Mouse (Mus musculus): ENCODE results near the gene Dll1.

Dll1 gene

GRCm38 (mm10) chr17:15376494-15377181 lies at the start of gene Dll1:
Gene Dll1, minus strand, starts transcription at chr17:15376872.
- no peak for DNase-seq (ENCODE audit: low spot score)

- no peak for DNase-seq (ENCODE audit: low spot score)
These were observed 49.3 kb upstream of the Dll1 start for GRCm38 (mm10) chr17:15425931-15426330.

DNA sequence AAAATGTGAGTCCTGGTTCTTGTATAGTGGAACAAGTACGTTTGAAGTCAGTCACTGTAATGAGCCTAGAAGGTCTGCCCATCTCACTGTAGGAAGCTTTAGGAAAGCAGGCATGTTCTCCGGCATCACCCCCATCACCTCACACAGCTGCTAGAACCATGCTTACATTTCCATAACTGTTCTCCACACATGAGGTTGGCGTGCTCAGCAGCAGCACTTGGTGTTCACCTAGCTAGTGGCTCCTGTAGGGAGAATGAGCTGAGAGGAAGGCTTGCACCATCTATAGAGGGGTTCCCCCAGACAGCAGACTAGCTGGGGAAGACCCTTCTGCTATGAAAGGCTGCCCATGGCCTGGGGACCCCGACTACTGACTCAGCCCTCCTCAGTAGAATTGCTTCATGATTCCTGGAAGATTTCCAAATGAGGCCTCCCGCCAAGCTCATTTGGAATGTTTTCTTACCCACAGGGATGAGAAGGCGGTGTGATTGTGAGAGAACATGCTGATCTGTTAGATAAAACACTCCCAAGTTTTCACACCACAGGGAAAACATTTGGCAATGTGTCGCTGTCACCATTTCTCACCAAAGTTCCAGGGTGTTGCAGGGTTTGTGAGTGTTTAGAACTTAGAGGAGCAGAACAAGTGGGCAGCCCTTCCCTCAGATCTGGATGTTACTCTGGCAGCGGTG lies 46.6 kb upstream of the Dll1 start:
- no peak for DNase-seq (ENCODE audit: low spot score)

GRCm38 (mm10) chr17:15422666-15423065 lies 46.0 kb upstream of the Dll1 start:
- no peak for DNase-seq (ENCODE audit: low spot score)

- no peak for DNase-seq (ENCODE audit: low spot score)
These were observed 44.8 kb upstream of the Dll1 start for GRCm38 (mm10) chr17:15421446-15421845.

GRCm38 (mm10) chr17:15420021-15420603 lies 43.4 kb upstream of the Dll1 start:
- DNase-seq (ENCODE audit: low spot score): no peak

- DNase-seq (ENCODE audit: low spot score): no peak
These were observed 42.9 kb upstream of the Dll1 start for GRCm38 (mm10) chr17:15419534-15419933.

DNA sequence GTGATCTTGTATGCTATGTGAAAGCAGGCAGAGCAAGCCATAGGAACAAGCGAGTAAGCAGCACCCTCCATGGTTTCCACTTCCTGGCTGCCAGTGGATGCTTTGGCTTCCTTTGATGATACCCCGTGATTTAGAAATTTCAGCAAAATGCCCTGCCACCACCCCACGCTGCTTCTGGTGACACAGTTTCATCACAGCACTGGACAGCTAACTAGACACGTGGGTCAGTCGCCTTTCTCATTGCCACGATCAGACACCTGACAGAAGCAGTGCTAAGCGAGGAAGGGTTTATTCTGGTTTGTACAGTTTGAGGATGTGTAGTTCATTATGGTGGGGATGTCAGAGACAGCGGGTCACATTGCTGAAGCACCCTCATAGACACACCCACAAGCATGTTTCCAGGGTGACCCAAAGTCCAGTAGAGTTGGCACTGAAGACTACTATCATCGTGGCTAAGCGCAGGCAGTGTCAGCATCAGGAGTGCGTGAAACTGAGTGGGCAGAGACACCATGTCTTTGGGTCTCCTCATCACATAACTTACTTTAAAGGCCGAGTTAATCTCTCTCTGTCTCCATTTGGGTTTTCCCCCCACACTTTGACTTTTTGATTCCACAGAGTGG lies 40.0 kb upstream of the Dll1 start:
- DNase-seq (ENCODE audit: low spot score): no peak

GRCm38 (mm10) chr17:15410861-15411260 lies 34.2 kb upstream of the Dll1 start:
- DNase-seq (ENCODE audit: low spot score): no peak

- DNase-seq (ENCODE audit: low spot score): no peak
These were observed 32.6 kb upstream of the Dll1 start for GRCm38 (mm10) chr17:15409261-15409660.

- DNase-seq (ENCODE audit: low spot score): no peak
These were observed 29.9 kb upstream of the Dll1 start for GRCm38 (mm10) chr17:15406576-15406975.

- no peak for DNase-seq (ENCODE audit: low spot score)
These were observed 25.0 kb upstream of the Dll1 start for GRCm38 (mm10) chr17:15401716-15402115.

- peak; percentile 92 for DNase-seq (ENCODE audit: low spot score)
These were observed 19.5 kb upstream of the Dll1 start, which contains the start of gene Fam120b for GRCm38 (mm10) chr17:15395997-15396675. Gene Fam120b, plus strand, starts transcription at chr17:15396202.

DNA sequence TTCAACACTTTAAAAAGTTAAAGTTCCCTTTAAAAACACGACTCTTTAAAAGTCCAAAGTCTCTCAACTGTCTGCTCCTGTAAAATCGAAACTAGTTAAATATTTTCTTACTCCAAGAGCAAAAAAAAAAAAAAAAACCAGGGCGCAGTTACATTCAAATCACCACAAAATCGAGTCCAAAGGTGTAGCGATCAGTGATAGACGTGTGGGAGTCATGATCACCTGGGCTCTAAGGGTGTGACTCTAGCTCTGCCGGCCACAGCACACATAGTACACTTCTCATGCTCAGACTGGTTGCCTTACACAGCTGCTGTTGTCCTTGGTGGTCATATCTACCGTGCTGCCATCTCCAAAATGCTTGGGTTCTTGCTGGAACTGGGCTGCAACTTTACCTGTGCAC lies 12.7 kb upstream of the Dll1 start:
- peak; percentile 40 for DNase-seq (ENCODE audit: low spot score)

- no peak for DNase-seq (ENCODE audit: low spot score)
These were observed 12.2 kb upstream of the Dll1 start for GRCm38 (mm10) chr17:15388892-15389291.

- DNase-seq (ENCODE audit: low spot score): no peak
These were observed 6.7 kb upstream of the Dll1 start for GRCm38 (mm10) chr17:15383360-15383759.

DNA sequence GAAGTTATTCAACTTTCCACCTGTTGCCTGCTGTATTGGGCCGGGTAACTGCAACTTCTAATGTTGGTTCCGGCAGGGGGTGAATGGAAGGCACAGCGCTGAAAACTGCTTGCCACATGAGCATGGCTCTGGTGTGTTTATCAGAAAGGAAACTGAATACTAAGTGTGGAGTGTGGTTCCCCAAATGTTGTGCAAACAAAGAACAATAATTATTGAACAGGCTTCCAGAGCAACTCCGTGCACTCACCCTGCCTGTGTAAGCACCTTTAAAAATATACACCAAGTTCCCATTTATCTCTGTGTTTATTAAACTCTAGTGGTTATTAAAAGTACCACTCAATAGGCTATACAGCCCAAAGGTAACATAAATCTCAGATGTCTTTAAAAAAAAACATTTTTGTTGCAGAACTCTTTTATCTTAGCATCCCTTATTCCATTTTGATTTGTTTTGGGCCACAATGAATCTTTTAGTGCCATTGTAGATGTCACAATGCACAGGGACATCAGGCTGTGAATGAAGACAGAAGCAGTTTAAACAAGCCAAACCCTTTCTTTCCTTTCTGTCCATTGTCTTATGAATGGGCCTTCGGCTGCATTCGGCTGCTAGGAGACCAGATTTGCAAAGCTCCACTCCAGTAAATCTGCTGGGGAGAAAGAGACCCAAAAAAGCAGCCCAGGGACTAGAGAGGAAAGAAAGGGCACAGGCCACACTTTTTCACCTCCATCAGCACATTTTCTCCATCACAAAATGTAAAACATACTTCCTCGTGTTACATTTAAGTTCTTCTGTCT lies 5.4 kb upstream of the Dll1 start:
- DNase-seq (ENCODE audit: low spot score): no peak

DNA sequence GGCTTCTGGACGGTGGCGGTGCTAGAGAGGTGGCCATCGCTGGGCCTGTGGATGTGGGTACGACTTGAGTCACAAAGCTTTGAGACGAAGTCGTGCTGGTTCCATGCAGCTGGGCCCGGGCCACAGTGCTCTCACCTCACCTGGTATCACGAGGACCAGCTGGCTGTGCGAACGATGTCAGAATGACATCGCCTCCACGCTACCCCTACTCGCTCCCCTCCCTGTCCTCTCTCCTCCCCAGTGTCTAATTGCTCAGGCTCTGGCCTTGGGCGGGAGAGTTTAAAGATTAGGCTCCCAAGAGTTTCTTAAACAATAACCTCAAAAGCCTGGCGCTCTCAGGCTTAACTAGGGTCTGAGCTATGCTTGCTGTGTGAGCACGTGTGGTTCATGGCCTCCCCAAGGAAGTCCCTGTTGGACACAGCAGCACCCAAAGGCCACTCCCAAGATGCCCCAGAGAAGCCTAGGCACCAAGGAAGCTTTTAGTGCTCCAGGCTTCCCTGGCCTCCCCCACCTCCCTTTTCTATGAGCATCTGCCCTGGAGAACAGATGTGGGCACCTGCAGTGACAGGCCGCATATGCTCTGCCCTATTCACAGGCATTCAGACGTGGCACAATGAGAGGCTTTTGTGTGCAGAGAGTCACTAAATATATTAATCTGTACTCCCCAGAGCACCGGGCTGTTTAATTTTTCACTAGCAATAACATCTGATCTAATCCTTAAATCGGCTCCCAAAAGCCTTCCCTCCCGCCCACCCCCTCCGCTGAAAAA lies 4.6 kb upstream of the Dll1 start:
- DNase-seq (ENCODE audit: low spot score): no peak

GRCm38 (mm10) chr17:15380641-15381051 lies 4.0 kb upstream of the Dll1 start:
- DNase-seq (ENCODE audit: low spot score): peak; percentile 40

GRCm38 (mm10) chr17:15379741-15380526 lies 3.3 kb upstream of the Dll1 start:
- DNase-seq (ENCODE audit: low spot score): no peak

Measured in yolk sac, embryonic 10.5 days (tissue).